Mouse (Mus musculus) adrenal gland, postnatal 14 days (tissue): ENCODE measurements around the gene Pate1. TPM values are rescaled to one million over a fixed set of nuclear protein-coding genes. Genes with fewer than 3 reads are reported as not detected.

Experiments used
- DNase-seq: peaks from one replicate; pipeline ENCODE4 v3.0.0; 2021; ENCODE audit warnings: mixed read lengths
- long read RNA-seq, 2 experiments: library from polyadenylated mRNA; stranded (forward); transcript quantifications; one replicate each; pipeline ENCODE4 v2.0.0; 2021
- total RNA-seq: library from RNA; stranded (reverse); gene quantifications from 2 replicates; pipeline ENCODE4 v1.2.3, GENCODE M21; 2021

Pate1 gene
- total RNA-seq = not detected in 2 replicates
- long read RNA-seq, experiment 1 = 0 reads
- long read RNA-seq, experiment 2 = 0 reads

- no peak for DNase-seq
These were observed at the start of gene Pate1 for GRCm38 (mm10) chr9:35687013-35687412. Gene Pate1, minus strand, starts transcription at chr9:35687390.

DNA sequence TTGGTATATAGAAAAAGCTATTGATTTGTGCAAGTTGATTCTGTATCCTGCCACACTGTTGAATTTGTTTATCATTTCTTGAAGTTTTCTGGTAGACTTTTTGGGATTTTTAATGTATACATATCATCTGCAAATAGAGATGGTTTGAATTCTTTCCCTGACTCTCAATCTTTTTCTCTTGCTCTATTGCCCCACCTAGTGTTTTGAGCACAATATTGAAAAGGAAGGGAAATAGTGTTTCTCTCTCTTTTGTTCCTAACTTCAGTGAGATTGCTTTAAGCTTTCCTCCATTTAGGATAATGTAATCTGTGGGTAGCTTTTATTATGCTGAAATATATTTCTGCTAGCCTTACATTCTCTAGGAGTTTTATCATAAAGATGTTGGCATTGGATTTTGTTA, 20.1 kb upstream of the Pate1 start:
- no peak for DNase-seq

GRCm38 (mm10) chr9:35691924-35692323, 4.7 kb upstream of the Pate1 start:
- DNase-seq = no peak

- DNase-seq = no peak
These were observed 13.6 kb downstream of the Pate1 start for GRCm38 (mm10) chr9:35673557-35673956.

GRCm38 (mm10) chr9:35648102-35648501, 39.1 kb downstream of the Pate1 start, which contains the start of gene Pate3:
Gene Pate3, minus strand, starts transcription at chr9:35648202.
- no peak for DNase-seq

Other genes with a start within 250 kb of the Pate1 start
- gene Gm1113, start 169.1 kb downstream of the Pate1 start, total RNA-seq = not detected in 2 replicates
- 0.67 and 0.68 TPM in 2 replicates for gene Ddx25, start 128.9 kb downstream of the Pate1 start, total RNA-seq
- 14.1 and 16.3 TPM in 2 replicates for gene Pus3, start 128.8 kb downstream of the Pate1 start, total RNA-seq
- gene Pate2, start 117.1 kb downstream of the Pate1 start, total RNA-seq = 0.26 TPM in 1 of 2 replicates, not detected in the other
- 4.2 and 5.4 TPM in 2 replicates for gene Hyls1, start 117.0 kb downstream of the Pate1 start, total RNA-seq
- not detected in 2 replicates for gene Pate4, start 75.4 kb downstream of the Pate1 start, total RNA-seq
- gene Pate3, start 39.2 kb downstream of the Pate1 start, total RNA-seq = not detected in 2 replicates
- gene Gm17677, start 53.7 kb upstream of the Pate1 start, total RNA-seq = not detected in 2 replicates
- gene Gm17727, start 90.7 kb upstream of the Pate1 start, total RNA-seq = not detected in 2 replicates
- gene Gm27235, start 102.7 kb upstream of the Pate1 start, total RNA-seq = not detected in 2 replicates
- not detected in 2 replicates for gene D730048I06Rik, start 102.7 kb upstream of the Pate1 start, total RNA-seq
- gene 9230110F15Rik, start 156.8 kb upstream of the Pate1 start, total RNA-seq = not detected in 2 replicates
- not detected in 2 replicates for gene 9230113P08Rik, start 221.0 kb upstream of the Pate1 start, total RNA-seq